Mouse (Mus musculus): Measurements from ENCODE around the gene Mamld1. TPM values are rescaled to one million over a fixed set of nuclear protein-coding genes. Genes with fewer than 3 reads are reported as not detected.

Gene Mamld1
- polyA plus RNA-seq, 1 experiment, result 23.7 TPM

DNA sequence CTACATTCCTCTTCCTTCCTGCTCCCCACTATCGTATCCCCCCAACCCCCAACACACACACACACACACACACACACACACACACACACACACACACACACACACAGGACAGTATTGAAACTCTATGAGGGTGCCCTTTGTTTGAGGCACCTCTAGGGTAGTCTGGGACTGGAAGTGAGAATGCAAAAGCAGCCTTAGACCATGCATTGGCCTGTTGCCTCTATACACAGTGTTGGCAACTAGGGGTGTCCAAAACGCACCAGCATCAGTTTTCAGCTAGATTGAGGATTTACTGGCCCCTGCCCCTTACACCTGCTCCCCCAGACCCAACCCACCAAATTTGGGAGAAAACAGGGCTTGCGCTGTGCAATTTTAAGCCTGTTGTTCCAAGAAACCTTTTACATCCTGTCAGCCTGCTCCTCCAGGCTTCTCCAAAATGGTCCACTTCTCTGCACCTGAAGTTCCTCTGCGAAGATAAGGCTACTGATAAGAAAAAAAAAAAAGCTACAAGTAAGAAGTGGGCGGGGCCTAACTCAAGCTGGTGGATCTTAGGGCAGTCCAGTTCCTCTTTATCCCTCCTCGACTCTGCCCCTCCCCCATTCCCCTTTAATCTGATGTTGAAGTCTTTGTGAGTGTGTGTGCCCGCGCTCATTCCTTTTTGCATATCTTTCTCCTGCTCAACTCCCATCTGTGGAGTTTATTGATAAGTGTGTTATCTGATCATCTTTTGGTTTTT lies 2.6 kb downstream of the Mamld1 start:
- peak in 1 of 2 experiments; percentile 41 for DNase-seq
- 32% methylated on average over 8 of the region's 8 CpGs for WGBS
- H3K27me3 ChIP-seq (ENCODE audit: control insufficient read depth, insufficient read depth, low read length), result no peaks in the 10 kb centered on the region
- peak overlapping the region; percentile 98 for H3K4me3 ChIP-seq (replicated peaks; ENCODE audit: insufficient read depth, low read depth, low read length)
- TF ChIP-seq CTCF (IDR thresholded peaks at IDR 0.05; ENCODE audit: borderline replicate concordance, insufficient read depth, low read depth, low read length), result no peak
- TF ChIP-seq POLR2A (IDR thresholded peaks at IDR 0.05; ENCODE audit: borderline replicate concordance, insufficient read depth, low read length), result no peak
- H3K27ac ChIP-seq (ENCODE audit: insufficient read depth, low read length), result peak overlapping the region; percentile 90
- H3K4me1 ChIP-seq (ENCODE audit: control insufficient read depth, insufficient read depth, low read length), result peaks cover 7% of the 10 kb centered on the region

DNA sequence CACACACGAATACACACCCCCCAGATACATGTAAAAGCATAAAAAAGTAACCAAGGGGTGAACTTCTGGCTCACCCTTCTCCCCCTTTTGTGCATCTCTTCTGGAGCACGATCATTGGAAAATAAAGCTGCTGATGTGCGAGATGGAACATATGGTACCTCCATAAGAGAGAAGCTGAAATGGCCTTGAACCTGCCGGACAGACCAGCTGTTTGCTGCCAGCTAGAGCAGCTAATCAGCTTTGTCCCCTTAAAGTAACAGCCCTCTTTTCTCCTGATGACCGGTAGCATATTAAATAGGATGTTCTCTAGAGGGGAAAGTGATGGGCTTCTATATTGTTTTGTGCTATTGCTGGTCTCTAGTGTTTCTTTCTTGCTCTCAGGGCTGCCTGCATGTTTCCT lies 3.2 kb downstream of the Mamld1 start:
- 25% methylated on average over 5 of the region's 5 CpGs for WGBS
- DNase-seq, result peak in 1 of 2 experiments; percentile 14
- Histone ChIP-seq H3K4me3 (replicated peaks; ENCODE audit: insufficient read depth, low read depth, low read length) (peak overlapping the region; percentile 54), H3K27me3 (ENCODE audit: control insufficient read depth, insufficient read depth, low read length) (no peaks in the 10 kb centered on the region), H3K27ac (ENCODE audit: insufficient read depth, low read length) (no peak overlapping the region), H3K4me1 (ENCODE audit: control insufficient read depth, insufficient read depth, low read length) (peaks cover 7% of the 10 kb centered on the region)
- TF ChIP-seq CTCF (IDR thresholded peaks at IDR 0.05; ENCODE audit: borderline replicate concordance, insufficient read depth, low read depth, low read length) (no peak), POLR2A (IDR thresholded peaks at IDR 0.05; ENCODE audit: borderline replicate concordance, insufficient read depth, low read length) (no peak)

GRCm38 (mm10) chrX:71056968-71057367 lies 6.9 kb downstream of the Mamld1 start:
- no peak overlapping the region for H3K27ac ChIP-seq (ENCODE audit: insufficient read depth, low read length)
- TF ChIP-seq POLR2A (IDR thresholded peaks at IDR 0.05; ENCODE audit: borderline replicate concordance, insufficient read depth, low read length), result no peak
- no peak for TF ChIP-seq CTCF (IDR thresholded peaks at IDR 0.05; ENCODE audit: borderline replicate concordance, insufficient read depth, low read depth, low read length)
- no peak for DNase-seq
- H3K4me3 ChIP-seq (replicated peaks; ENCODE audit: insufficient read depth, low read depth, low read length), result no peak overlapping the region
- H3K27me3 ChIP-seq (ENCODE audit: control insufficient read depth, insufficient read depth, low read length), result no peaks in the 10 kb centered on the region
- WGBS, result 49% methylated on average over 2 of the region's 2 CpGs
- peaks cover 7% of the 10 kb centered on the region for H3K4me1 ChIP-seq (ENCODE audit: control insufficient read depth, insufficient read depth, low read length)

GRCm38 (mm10) chrX:71085092-71085807 lies 35.2 kb downstream of the Mamld1 start:
- WGBS, result 24% methylated on average over 4 of the region's 4 CpGs
- DNase-seq, result peak; percentile 62 to 83
- Histone ChIP-seq H3K4me1 (ENCODE audit: control insufficient read depth, insufficient read depth, low read length) (peaks cover 9% of the 10 kb centered on the region; the same call in 1 of the 2 replicates), H3K27me3 (ENCODE audit: control insufficient read depth, insufficient read depth, low read length) (no peaks in the 10 kb centered on the region), H3K27ac (ENCODE audit: insufficient read depth, low read length) (peak overlapping the region; percentile 50; the same call in 1 of the 2 replicates), H3K4me3 (replicated peaks; ENCODE audit: insufficient read depth, low read depth, low read length) (no peak overlapping the region)
- TF ChIP-seq CTCF (IDR thresholded peaks at IDR 0.05; ENCODE audit: borderline replicate concordance, insufficient read depth, low read depth, low read length), result no peak
- no peak for TF ChIP-seq POLR2A (IDR thresholded peaks at IDR 0.05; ENCODE audit: borderline replicate concordance, insufficient read depth, low read length)

- TF ChIP-seq POLR2A (IDR thresholded peaks at IDR 0.05; ENCODE audit: borderline replicate concordance, insufficient read depth, low read length) (no peak), CTCF (IDR thresholded peaks at IDR 0.05; ENCODE audit: borderline replicate concordance, insufficient read depth, low read depth, low read length) (no peak)
- no peaks in the 10 kb centered on the region for H3K27me3 ChIP-seq (ENCODE audit: control insufficient read depth, insufficient read depth, low read length)
- peak overlapping the region; percentile 50; the same call in 1 of the 2 replicates for H3K27ac ChIP-seq (ENCODE audit: insufficient read depth, low read length)
- DNase-seq, result no peak
- H3K4me1 ChIP-seq (ENCODE audit: control insufficient read depth, insufficient read depth, low read length), result peaks cover 9% of the 10 kb centered on the region; the same call in 1 of the 2 replicates
- no peak overlapping the region for H3K4me3 ChIP-seq (replicated peaks; ENCODE audit: insufficient read depth, low read depth, low read length)
- WGBS, result 69% methylated on average over 4 of the region's 4 CpGs
Observed at GRCm38 (mm10) chrX:71087370-71088079, 37.5 kb downstream of the Mamld1 start.

DNA sequence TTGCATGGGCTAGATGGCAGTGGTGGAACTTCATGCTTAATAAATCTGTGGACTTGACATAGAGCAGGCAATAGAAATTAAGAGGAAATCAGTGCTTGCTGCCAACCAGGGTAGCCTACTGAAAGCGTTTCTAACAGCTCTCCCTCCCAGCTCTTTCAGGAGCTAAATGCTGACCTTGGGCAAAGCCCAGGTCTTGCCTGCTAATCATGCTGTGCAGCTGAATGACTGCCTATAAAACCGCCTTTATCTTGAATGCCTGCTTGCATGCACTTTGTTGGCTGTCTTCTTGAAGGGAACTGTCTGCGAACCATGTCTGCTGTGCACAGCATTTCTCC lies 38.0 kb downstream of the Mamld1 start:
- H3K27me3 ChIP-seq (ENCODE audit: control insufficient read depth, insufficient read depth, low read length), result no peaks in the 10 kb centered on the region
- 19% methylated on average over 3 of the region's 3 CpGs for WGBS
- peaks cover 8% of the 10 kb centered on the region; the same call in 1 of the 2 replicates for H3K4me1 ChIP-seq (ENCODE audit: control insufficient read depth, insufficient read depth, low read length)
- peak overlapping the region; percentile 50; the same call in 1 of the 2 replicates for H3K27ac ChIP-seq (ENCODE audit: insufficient read depth, low read length)
- no peak overlapping the region for H3K4me3 ChIP-seq (replicated peaks; ENCODE audit: insufficient read depth, low read depth, low read length)
- peak in 1 of 2 experiments; percentile 50 for DNase-seq
- TF ChIP-seq POLR2A (IDR thresholded peaks at IDR 0.05; ENCODE audit: borderline replicate concordance, insufficient read depth, low read length) (no peak), CTCF (IDR thresholded peaks at IDR 0.05; ENCODE audit: borderline replicate concordance, insufficient read depth, low read depth, low read length) (no peak)

DNA sequence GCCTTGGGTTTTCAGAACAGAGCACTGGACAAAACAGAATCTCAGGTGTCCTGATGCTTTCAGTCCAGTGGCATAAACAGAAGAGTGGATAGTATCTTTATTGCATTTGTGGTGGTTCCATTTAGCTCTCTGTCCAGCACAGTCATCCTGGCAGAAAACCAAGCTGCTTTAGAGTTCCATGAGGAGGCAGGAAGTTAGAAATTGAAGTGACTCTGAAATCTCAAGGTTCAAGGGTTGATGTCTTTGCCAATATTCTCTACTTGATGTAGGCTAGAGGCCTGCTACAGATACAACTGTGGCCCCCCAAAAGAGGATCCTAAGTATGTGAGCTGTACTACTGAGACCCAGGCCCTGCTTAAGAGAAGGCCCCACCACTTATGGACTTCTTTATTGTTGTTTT lies 55.8 kb downstream of the Mamld1 start:
- Histone ChIP-seq H3K4me3 (replicated peaks; ENCODE audit: insufficient read depth, low read depth, low read length) (no peak overlapping the region), H3K27ac (ENCODE audit: insufficient read depth, low read length) (peak overlapping the region; percentile 88), H3K4me1 (ENCODE audit: control insufficient read depth, insufficient read depth, low read length) (peaks cover 39% of the 10 kb centered on the region; the same call in 1 of the 2 replicates), H3K27me3 (ENCODE audit: control insufficient read depth, insufficient read depth, low read length) (no peaks in the 10 kb centered on the region)
- DNase-seq, result peak in 1 of 2 experiments; percentile 43
- TF ChIP-seq POLR2A (IDR thresholded peaks at IDR 0.05; ENCODE audit: borderline replicate concordance, insufficient read depth, low read length) (no peak), CTCF (IDR thresholded peaks at IDR 0.05; ENCODE audit: borderline replicate concordance, insufficient read depth, low read depth, low read length) (no peak)

All from cerebellum, adult 2 months (tissue).